Mouse (Mus musculus): Measurements from ENCODE around the gene Kmt2c. TPM values are rescaled to one million over a fixed set of nuclear protein-coding genes. Genes with fewer than 3 reads are reported as not detected.

Kmt2c gene
- polyA plus RNA-seq, 1 experiment: 2.6 TPM

DNA sequence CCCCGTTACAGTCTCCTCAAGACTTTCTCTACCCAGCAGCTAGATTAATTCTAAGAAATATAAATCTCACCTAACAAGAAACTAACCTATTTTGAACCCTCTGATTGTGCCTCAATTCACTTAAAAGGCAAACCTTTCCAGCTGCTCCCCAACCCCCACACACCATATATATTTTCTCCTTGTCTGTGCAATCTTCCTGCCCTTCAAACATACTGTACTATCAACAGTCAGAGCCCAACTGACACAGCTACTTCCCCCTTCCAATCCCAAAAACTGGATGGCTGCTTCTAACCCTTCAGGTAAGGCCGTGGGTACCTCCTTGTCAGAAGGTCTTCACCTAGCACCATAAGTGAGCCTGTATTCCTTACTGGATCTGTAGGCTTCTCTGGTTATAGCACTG is 130.2 kb downstream of the Kmt2c start:
- H3K79me2 ChIP-seq (ENCODE audit: control insufficient read depth, insufficient read depth): no peaks in the 10 kb centered on the region

DNA sequence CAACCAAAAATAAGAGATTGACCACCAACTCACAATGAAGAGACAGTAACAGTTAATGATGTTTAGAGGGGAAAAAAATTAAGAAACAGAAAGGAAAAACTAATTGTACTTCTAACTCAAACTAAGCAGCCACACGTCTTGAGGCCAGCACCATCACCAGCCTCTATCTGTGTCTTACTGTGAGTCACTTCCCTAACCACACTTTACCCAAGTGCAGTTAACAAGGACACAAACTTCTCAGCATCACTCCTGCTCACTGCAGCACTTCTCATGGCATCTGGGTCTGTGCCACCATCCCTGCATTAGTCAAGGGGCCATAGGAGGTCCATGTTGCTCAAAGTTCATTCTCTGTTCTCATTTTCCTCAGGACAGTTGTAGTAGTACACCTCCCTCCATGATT is 131.5 kb downstream of the Kmt2c start:
- no peaks in the 10 kb centered on the region for H3K79me3 ChIP-seq (ENCODE audit: low read depth)
- TF ChIP-seq MYOG (IDR thresholded peaks at IDR 0.05; ENCODE audit: control insufficient read depth, extremely low read depth, insufficient read length) (no peak), USF1 (IDR thresholded peaks at IDR 0.05; ENCODE audit: low read depth) (no peak), MYOD1 (IDR thresholded peaks at IDR 0.05; ENCODE audit: control insufficient read depth, insufficient read length, low read depth) (no peak), CTCF (IDR thresholded peaks at IDR 0.05; ENCODE audit: control insufficient read depth, insufficient read depth, insufficient read length) (no peak), MAX (IDR thresholded peaks at IDR 0.05) (no peak), CEBPB (IDR thresholded peaks at IDR 0.05; ENCODE audit: low read depth) (no peak), FOSL1 (IDR thresholded peaks at IDR 0.05; ENCODE audit: insufficient read depth, low read length, poor library complexity, severe bottlenecking) (no peak)
- H3K4me3 ChIP-seq (ENCODE audit: insufficient read depth, poor library complexity, severe bottlenecking): no peak overlapping the region
- no peak overlapping the region for H3ac ChIP-seq (ENCODE audit: control insufficient read depth, insufficient read length, low read depth)
- H3K27me3 ChIP-seq (ENCODE audit: control insufficient read depth, insufficient read depth, insufficient read length): no peaks in the 10 kb centered on the region
- no peaks in the 10 kb centered on the region for H3K79me2 ChIP-seq (ENCODE audit: control insufficient read depth, insufficient read depth)
- no peaks in the 10 kb centered on the region for H3K36me3 ChIP-seq (ENCODE audit: control insufficient read depth, insufficient read depth)

More for the DNA sequence above, 130.2 kb downstream of the Kmt2c start:
- Histone ChIP-seq H3K36me3 (ENCODE audit: control insufficient read depth, insufficient read depth) (no peaks in the 10 kb centered on the region), H3K27me3 (ENCODE audit: control insufficient read depth, insufficient read depth, insufficient read length) (no peaks in the 10 kb centered on the region), H3ac (ENCODE audit: control insufficient read depth, insufficient read length, low read depth) (no peak overlapping the region), H3K79me3 (ENCODE audit: low read depth) (no peaks in the 10 kb centered on the region), H3K4me3 (ENCODE audit: insufficient read depth, poor library complexity, severe bottlenecking) (no peak overlapping the region)
- no peak for TF ChIP-seq FOSL1 (IDR thresholded peaks at IDR 0.05; ENCODE audit: insufficient read depth, low read length, poor library complexity, severe bottlenecking)
- TF ChIP-seq MYOG (IDR thresholded peaks at IDR 0.05; ENCODE audit: control insufficient read depth, extremely low read depth, insufficient read length): no peak
- TF ChIP-seq MAX (IDR thresholded peaks at IDR 0.05): no peak
- TF ChIP-seq USF1 (IDR thresholded peaks at IDR 0.05; ENCODE audit: low read depth): no peak
- no peak for TF ChIP-seq CTCF (IDR thresholded peaks at IDR 0.05; ENCODE audit: control insufficient read depth, insufficient read depth, insufficient read length)
- no peak for TF ChIP-seq CEBPB (IDR thresholded peaks at IDR 0.05; ENCODE audit: low read depth)
- TF ChIP-seq MYOD1 (IDR thresholded peaks at IDR 0.05; ENCODE audit: control insufficient read depth, insufficient read length, low read depth): no peak

DNA sequence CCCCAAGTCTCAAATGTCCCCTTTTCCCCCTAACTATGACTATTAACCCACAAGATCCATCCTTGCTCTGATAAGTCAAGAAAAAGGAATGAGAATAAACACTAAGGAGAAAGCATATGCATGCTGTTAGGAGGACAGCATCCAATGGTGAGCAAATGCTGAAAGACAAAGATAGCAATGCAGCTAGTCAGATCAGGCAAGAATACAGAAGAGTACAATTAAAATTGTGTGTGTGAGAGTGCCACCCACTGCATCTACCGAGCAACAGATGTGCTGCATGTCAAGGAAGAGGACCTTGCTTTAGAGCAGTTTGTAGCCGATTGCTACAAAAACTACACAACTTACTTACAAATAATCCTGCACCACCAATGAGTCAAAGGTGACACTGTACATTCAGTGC is 145.1 kb downstream of the Kmt2c start:
- Histone ChIP-seq H3K36me3 (ENCODE audit: control insufficient read depth, insufficient read depth) (peaks cover 6% of the 10 kb centered on the region), H3K79me2 (ENCODE audit: control insufficient read depth, insufficient read depth) (no peaks in the 10 kb centered on the region), H3K79me3 (ENCODE audit: low read depth) (no peaks in the 10 kb centered on the region), H3ac (ENCODE audit: control insufficient read depth, insufficient read length, low read depth) (no peak overlapping the region), H3K4me3 (ENCODE audit: insufficient read depth, poor library complexity, severe bottlenecking) (no peak overlapping the region), H3K27me3 (ENCODE audit: control insufficient read depth, insufficient read depth, insufficient read length) (no peaks in the 10 kb centered on the region)
- TF ChIP-seq CEBPB (IDR thresholded peaks at IDR 0.05; ENCODE audit: low read depth) (no peak), MYOG (IDR thresholded peaks at IDR 0.05; ENCODE audit: control insufficient read depth, extremely low read depth, insufficient read length) (no peak), USF1 (IDR thresholded peaks at IDR 0.05; ENCODE audit: low read depth) (no peak), CTCF (IDR thresholded peaks at IDR 0.05; ENCODE audit: control insufficient read depth, insufficient read depth, insufficient read length) (no peak), FOSL1 (IDR thresholded peaks at IDR 0.05; ENCODE audit: insufficient read depth, low read length, poor library complexity, severe bottlenecking) (no peak), MAX (IDR thresholded peaks at IDR 0.05) (no peak), MYOD1 (IDR thresholded peaks at IDR 0.05; ENCODE audit: control insufficient read depth, insufficient read length, low read depth) (no peak)

DNA sequence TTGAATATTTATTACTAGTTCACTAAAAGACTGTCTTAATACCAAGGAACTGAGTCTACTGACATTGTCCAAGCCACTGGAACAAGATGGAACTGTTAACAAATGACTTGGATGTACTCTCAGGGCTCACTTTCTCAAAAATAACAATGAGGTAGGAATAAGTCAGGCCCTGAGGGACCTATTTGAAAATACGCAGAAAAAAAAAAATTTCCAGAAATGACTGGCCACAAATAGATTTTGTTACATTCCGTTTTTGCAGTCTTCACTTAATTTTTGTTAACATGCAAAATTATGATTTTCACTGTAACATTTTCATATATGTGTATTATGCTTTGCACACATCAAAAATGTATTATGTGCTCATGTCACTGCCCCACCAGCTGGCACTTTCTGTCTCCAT is 167.3 kb downstream of the Kmt2c start:
- no peaks in the 10 kb centered on the region for H3K27me3 ChIP-seq (ENCODE audit: control insufficient read depth, insufficient read depth, insufficient read length)
- H3ac ChIP-seq (ENCODE audit: control insufficient read depth, insufficient read length, low read depth): no peak overlapping the region
- no peak overlapping the region for H3K4me3 ChIP-seq (ENCODE audit: insufficient read depth, poor library complexity, severe bottlenecking)
- TF ChIP-seq MYOG (IDR thresholded peaks at IDR 0.05; ENCODE audit: control insufficient read depth, extremely low read depth, insufficient read length) (no peak), MAX (IDR thresholded peaks at IDR 0.05) (no peak), FOSL1 (IDR thresholded peaks at IDR 0.05; ENCODE audit: insufficient read depth, low read length, poor library complexity, severe bottlenecking) (no peak), USF1 (IDR thresholded peaks at IDR 0.05; ENCODE audit: low read depth) (no peak), CTCF (IDR thresholded peaks at IDR 0.05; ENCODE audit: control insufficient read depth, insufficient read depth, insufficient read length) (no peak), CEBPB (IDR thresholded peaks at IDR 0.05; ENCODE audit: low read depth) (no peak), MYOD1 (IDR thresholded peaks at IDR 0.05; ENCODE audit: control insufficient read depth, insufficient read length, low read depth) (no peak)
- H3K79me3 ChIP-seq (ENCODE audit: low read depth): no peaks in the 10 kb centered on the region
- no peaks in the 10 kb centered on the region for H3K36me3 ChIP-seq (ENCODE audit: control insufficient read depth, insufficient read depth)
- H3K79me2 ChIP-seq (ENCODE audit: control insufficient read depth, insufficient read depth): no peaks in the 10 kb centered on the region

DNA sequence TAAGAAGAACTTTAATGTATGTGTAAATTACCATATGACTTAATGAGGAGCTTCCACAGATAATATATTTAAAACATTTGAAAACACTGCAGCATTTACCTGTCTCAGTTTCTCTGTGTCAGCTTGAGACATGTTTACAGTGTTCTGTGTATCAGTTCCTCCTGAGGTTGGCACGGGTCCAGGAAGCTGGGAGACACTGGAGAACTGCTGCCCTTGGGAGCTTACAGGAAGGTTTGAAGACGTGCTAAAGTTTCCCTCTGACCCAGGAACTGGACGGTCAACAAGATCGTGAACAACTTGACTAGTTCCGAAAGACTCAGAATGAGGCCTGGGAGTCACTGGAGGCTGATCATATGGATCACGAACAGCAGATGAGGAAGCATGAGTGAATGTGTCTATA is 184.7 kb downstream of the Kmt2c start:
- peaks cover 21% of the 10 kb centered on the region for H3K36me3 ChIP-seq (ENCODE audit: control insufficient read depth, insufficient read depth)
- no peaks in the 10 kb centered on the region for H3K79me3 ChIP-seq (ENCODE audit: low read depth)
- H3K27me3 ChIP-seq (ENCODE audit: control insufficient read depth, insufficient read depth, insufficient read length): no peaks in the 10 kb centered on the region
- H3ac ChIP-seq (ENCODE audit: control insufficient read depth, insufficient read length, low read depth): no peak overlapping the region
- H3K79me2 ChIP-seq (ENCODE audit: control insufficient read depth, insufficient read depth): no peaks in the 10 kb centered on the region
- TF ChIP-seq MYOG (IDR thresholded peaks at IDR 0.05; ENCODE audit: control insufficient read depth, extremely low read depth, insufficient read length): no peak
- no peak for TF ChIP-seq FOSL1 (IDR thresholded peaks at IDR 0.05; ENCODE audit: insufficient read depth, low read length, poor library complexity, severe bottlenecking)
- TF ChIP-seq MYOD1 (IDR thresholded peaks at IDR 0.05; ENCODE audit: control insufficient read depth, insufficient read length, low read depth): no peak
- no peak for TF ChIP-seq USF1 (IDR thresholded peaks at IDR 0.05; ENCODE audit: low read depth)
- no peak for TF ChIP-seq MAX (IDR thresholded peaks at IDR 0.05)
- TF ChIP-seq CEBPB (IDR thresholded peaks at IDR 0.05; ENCODE audit: low read depth): no peak
- TF ChIP-seq CTCF (IDR thresholded peaks at IDR 0.05; ENCODE audit: control insufficient read depth, insufficient read depth, insufficient read length): no peak
- no peak overlapping the region for H3K4me3 ChIP-seq (ENCODE audit: insufficient read depth, poor library complexity, severe bottlenecking)

DNA sequence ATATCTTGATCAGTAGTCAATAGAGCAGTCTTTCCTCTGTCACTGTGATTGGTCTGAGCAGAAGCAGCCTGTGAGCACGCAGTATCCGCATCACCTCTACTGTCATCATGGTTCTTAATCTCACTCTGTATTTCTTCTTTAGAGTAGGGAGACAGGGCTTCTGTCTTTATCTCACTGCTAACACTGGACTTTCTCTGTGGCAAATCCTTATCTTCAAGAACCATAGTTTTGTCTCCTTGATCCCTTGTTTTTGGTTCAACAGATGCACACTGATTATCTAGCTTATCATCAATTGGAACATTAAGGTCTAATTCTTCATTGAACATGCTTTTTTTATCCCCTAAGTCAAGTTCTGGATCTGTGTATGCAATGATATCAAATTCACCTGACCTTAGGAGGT is 188.4 kb downstream of the Kmt2c start:
- H3K36me3 ChIP-seq (ENCODE audit: control insufficient read depth, insufficient read depth): peaks cover 25% of the 10 kb centered on the region
- no peaks in the 10 kb centered on the region for H3K27me3 ChIP-seq (ENCODE audit: control insufficient read depth, insufficient read depth, insufficient read length)
- TF ChIP-seq FOSL1 (IDR thresholded peaks at IDR 0.05; ENCODE audit: insufficient read depth, low read length, poor library complexity, severe bottlenecking) (no peak), MYOG (IDR thresholded peaks at IDR 0.05; ENCODE audit: control insufficient read depth, extremely low read depth, insufficient read length) (no peak), USF1 (IDR thresholded peaks at IDR 0.05; ENCODE audit: low read depth) (no peak), CEBPB (IDR thresholded peaks at IDR 0.05; ENCODE audit: low read depth) (no peak), MAX (IDR thresholded peaks at IDR 0.05) (no peak), MYOD1 (IDR thresholded peaks at IDR 0.05; ENCODE audit: control insufficient read depth, insufficient read length, low read depth) (no peak), CTCF (IDR thresholded peaks at IDR 0.05; ENCODE audit: control insufficient read depth, insufficient read depth, insufficient read length) (no peak)
- no peak overlapping the region for H3ac ChIP-seq (ENCODE audit: control insufficient read depth, insufficient read length, low read depth)
- no peak overlapping the region for H3K4me3 ChIP-seq (ENCODE audit: insufficient read depth, poor library complexity, severe bottlenecking)
- no peaks in the 10 kb centered on the region for H3K79me2 ChIP-seq (ENCODE audit: control insufficient read depth, insufficient read depth)
- H3K79me3 ChIP-seq (ENCODE audit: low read depth): no peaks in the 10 kb centered on the region

All from C2C12 (cell line).